Mouse (Mus musculus) heart, adult 2 months (tissue): ENCODE data around the gene Vezf1.

Source experiments
- CTCF ChIP-seq: fragments of 200-600 bp; IDR thresholded peaks from 2 replicates; pipeline ENCODE4 v1.8.1; 2022; ENCODE audit warnings: antibody characterized with exemption, mild to moderate bottlenecking, moderate library complexity
- EP300 ChIP-seq: fragments of 200-500 bp; IDR thresholded peaks from 2 replicates; pipeline ENCODE4 v1.6.1; 2011; ENCODE audit warnings: low read depth, low read length, control low read depth; ENCODE audit not compliant: insufficient read depth
- POLR2A ChIP-seq: fragments of 200-500 bp; IDR thresholded peaks from 2 replicates; pipeline ENCODE4 v1.6.1; 2011; ENCODE audit warnings: mild to moderate bottlenecking, low read depth, low read length, control low read depth; ENCODE audit not compliant: insufficient read depth

DNA sequence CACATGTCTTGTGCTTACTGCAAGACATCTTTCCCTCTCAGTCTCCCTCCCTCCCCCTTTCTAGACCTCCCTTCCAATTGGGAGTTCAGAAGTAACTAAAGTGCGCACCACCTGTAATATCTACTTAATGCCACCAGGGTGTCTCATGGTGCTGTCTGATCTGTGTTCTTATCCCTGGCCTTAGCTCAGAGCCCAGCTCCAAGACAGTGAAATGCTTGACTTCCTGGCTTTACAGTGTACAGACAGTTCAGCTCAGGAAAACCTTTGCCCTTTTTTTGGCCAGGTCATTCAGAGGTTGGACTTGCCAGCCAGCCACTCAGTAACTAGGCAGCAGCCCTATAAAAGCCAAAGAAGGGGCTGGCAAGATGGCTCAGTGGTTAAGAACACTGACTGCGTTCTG lies 8.9 kb upstream of the Vezf1 start:
- TF ChIP-seq CTCF (peak; percentile 87), EP300 (peak; percentile 93), POLR2A (0 out of 2 replicates have a peak, but pooled peaks have one; percentile 15)
